Mouse (Mus musculus): ENCODE measurements around the gene Ugt2b36. TPM values are rescaled to one million over a fixed set of nuclear protein-coding genes. Genes with fewer than 3 reads are reported as not detected.
"Not testable (repeated sequence)": the region's sequence is repeated elsewhere in the genome, so short reads cannot be mapped to it uniquely, and the experiment has no call there.

Gene Ugt2b36
- total RNA-seq (2015; ENCODE audit: low replicate concordance): not detected in 2 replicates
- total RNA-seq (2017; ENCODE audit: low replicate concordance): not detected in 2 replicates

GRCm38 (mm10) chr5:87092346-87093027, at the start of gene Ugt2b36:
TSS of gene Ugt2b36 (minus strand) at chr5:87092555.
- ATAC-seq (replicated peaks; ENCODE audit: low FRiP score, poor library complexity, severe bottlenecking): no peak

GRCm38 (mm10) chr5:87140196-87140595, 47.8 kb upstream of the Ugt2b36 start, which contains the start of gene Ugt2b5:
TSS of gene Ugt2b5 (minus strand) at chr5:87140318.
- not testable (repeated sequence) for ATAC-seq (replicated peaks; ENCODE audit: low FRiP score, poor library complexity, severe bottlenecking)

- ATAC-seq (replicated peaks; ENCODE audit: low FRiP score, poor library complexity, severe bottlenecking): not testable (repeated sequence)
Measured at GRCm38 (mm10) chr5:87103697-87104096, 11.3 kb upstream of the Ugt2b36 start.

- ATAC-seq (replicated peaks; ENCODE audit: low FRiP score, poor library complexity, severe bottlenecking): no peak
Measured at GRCm38 (mm10) chr5:87091111-87091510, 1.2 kb downstream of the Ugt2b36 start.

DNA sequence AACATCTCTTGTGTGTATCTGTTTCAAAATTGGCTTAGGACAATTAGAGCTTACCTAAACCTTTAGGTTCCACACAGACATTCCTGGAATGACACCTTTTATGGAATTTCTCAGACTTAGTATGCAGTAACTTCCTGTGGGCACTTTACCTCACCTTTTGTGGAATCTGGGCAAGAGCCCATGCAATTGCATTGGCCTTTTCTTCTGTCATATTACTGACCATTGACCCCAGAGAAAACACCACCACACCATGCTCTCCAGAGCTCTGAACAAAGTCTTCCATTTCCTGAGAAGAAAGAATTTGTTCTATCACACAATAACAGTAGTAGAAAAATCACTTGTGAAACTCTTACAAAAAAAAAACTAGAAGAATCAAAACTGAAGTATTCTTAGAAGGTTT, 3.1 kb downstream of the Ugt2b36 start:
- no peak for ATAC-seq (replicated peaks; ENCODE audit: low FRiP score, poor library complexity, severe bottlenecking)

GRCm38 (mm10) chr5:87086269-87086668, 6.1 kb downstream of the Ugt2b36 start:
- ATAC-seq (replicated peaks; ENCODE audit: low FRiP score, poor library complexity, severe bottlenecking): no peak

GRCm38 (mm10) chr5:87030624-87031023, 61.7 kb downstream of the Ugt2b36 start:
- no peak for ATAC-seq (replicated peaks; ENCODE audit: low FRiP score, poor library complexity, severe bottlenecking)

DNA sequence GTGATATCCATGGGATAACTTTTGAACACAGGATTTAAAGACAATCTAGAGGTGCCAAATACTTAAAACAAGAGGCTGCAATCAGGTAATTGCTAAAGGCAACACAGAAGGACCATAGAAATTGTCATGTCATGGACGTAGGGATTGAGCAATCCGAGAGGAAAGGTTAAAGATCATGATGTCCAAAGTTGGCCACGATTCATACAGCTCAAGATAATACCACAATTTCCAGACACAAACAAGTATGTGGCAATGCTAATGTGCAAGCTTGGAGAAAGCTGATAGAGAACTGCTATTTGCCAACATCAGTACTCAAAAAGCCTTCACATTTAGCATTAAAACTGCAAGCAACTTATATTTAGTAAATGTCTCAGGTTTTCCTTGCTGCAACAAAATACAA, 65.0 kb downstream of the Ugt2b36 start:
- no peak for ATAC-seq (replicated peaks; ENCODE audit: low FRiP score, poor library complexity, severe bottlenecking)

Other genes with a start within 250 kb of the Ugt2b36 start
- gene Ugt2b34, start 185.6 kb downstream of the Ugt2b36 start, total RNA-seq (2015; ENCODE audit: low replicate concordance): not detected in 2 replicates
- gene Ugt2b34, start 185.6 kb downstream of the Ugt2b36 start, total RNA-seq (2017; ENCODE audit: low replicate concordance): not detected in 2 replicates
- gene Ugt2b1, start 166.0 kb downstream of the Ugt2b36 start, total RNA-seq (2015; ENCODE audit: low replicate concordance): not detected in 2 replicates
- not detected in 2 replicates for gene Ugt2b1, start 166.0 kb downstream of the Ugt2b36 start, total RNA-seq (2017; ENCODE audit: low replicate concordance)
- not detected in 2 replicates for gene Ugt2b35, start 91.7 kb downstream of the Ugt2b36 start, total RNA-seq (2015; ENCODE audit: low replicate concordance)
- gene Ugt2b35, start 91.7 kb downstream of the Ugt2b36 start, total RNA-seq (2017; ENCODE audit: low replicate concordance): not detected in 2 replicates
- not detected in 2 replicates for gene Ugt2b5, start 47.8 kb upstream of the Ugt2b36 start, total RNA-seq (2015; ENCODE audit: low replicate concordance)
- not detected in 2 replicates for gene Ugt2b5, start 47.8 kb upstream of the Ugt2b36 start, total RNA-seq (2017; ENCODE audit: low replicate concordance)
- gene Ugt2b37, start 162.2 kb upstream of the Ugt2b36 start, total RNA-seq (2015; ENCODE audit: low replicate concordance): not detected in 2 replicates
- not detected in 2 replicates for gene Ugt2b37, start 162.2 kb upstream of the Ugt2b36 start, total RNA-seq (2017; ENCODE audit: low replicate concordance)
- gene Ugt2a3, start 244.6 kb upstream of the Ugt2b36 start, total RNA-seq (2015; ENCODE audit: low replicate concordance): not detected in 2 replicates
- not detected in 2 replicates for gene Ugt2a3, start 244.6 kb upstream of the Ugt2b36 start, total RNA-seq (2017; ENCODE audit: low replicate concordance)

Data from erythroblast, adult 5-6 weeks (primary cell).